Mouse (Mus musculus): ENCODE measurements around the gene Rsph1. TPM values are rescaled to one million over a fixed set of nuclear protein-coding genes. Genes with fewer than 3 reads are reported as not detected.

Gene Rsph1
- polyA plus RNA-seq (2014; fragmentation: Illumina TruSeq; extraction: RNeasy Lipid Tissue Mini Kit (QIAGEN cat#74804); ENCODE audit: low read depth, low replicate concordance), result 1.2 TPM

GRCm38 (mm10) chr17:31276922-31277918 lies at the start of gene Rsph1:
TSS of gene Rsph1 (minus strand) at chr17:31277383.

GRCm38 (mm10) chr17:31286492-31286891 lies 9.3 kb upstream of the Rsph1 start, which contains the start of gene Slc37a1:
TSS of gene Slc37a1 (plus strand) at chr17:31286792.

GRCm38 (mm10) chr17:31207771-31208334 lies 69.3 kb downstream of the Rsph1 start, which contains the start of gene Ubash3a:
TSS of gene Ubash3a (plus strand) at chr17:31207873.

Other genes starting within 250 kb of the Rsph1 start
- gene Abcg1, start 219.7 kb downstream of the Rsph1 start, polyA plus RNA-seq (2014; fragmentation: Illumina TruSeq; extraction: RNeasy Lipid Tissue Mini Kit (QIAGEN cat#74804); ENCODE audit: low read depth, low replicate concordance), result 1.8 TPM
- gene Tff3, start 147.7 kb downstream of the Rsph1 start, polyA plus RNA-seq (2014; fragmentation: Illumina TruSeq; extraction: RNeasy Lipid Tissue Mini Kit (QIAGEN cat#74804); ENCODE audit: low read depth, low replicate concordance), result not detected
- gene Tff2, start 133.1 kb downstream of the Rsph1 start, polyA plus RNA-seq (2014; fragmentation: Illumina TruSeq; extraction: RNeasy Lipid Tissue Mini Kit (QIAGEN cat#74804); ENCODE audit: low read depth, low replicate concordance), result not detected
- not detected for gene Tff1, start 112.1 kb downstream of the Rsph1 start, polyA plus RNA-seq (2014; fragmentation: Illumina TruSeq; extraction: RNeasy Lipid Tissue Mini Kit (QIAGEN cat#74804); ENCODE audit: low read depth, low replicate concordance)
- not detected for gene Tmprss3, start 78.4 kb downstream of the Rsph1 start, polyA plus RNA-seq (2014; fragmentation: Illumina TruSeq; extraction: RNeasy Lipid Tissue Mini Kit (QIAGEN cat#74804); ENCODE audit: low read depth, low replicate concordance)
- gene Ubash3a, start 69.5 kb downstream of the Rsph1 start, polyA plus RNA-seq (2014; fragmentation: Illumina TruSeq; extraction: RNeasy Lipid Tissue Mini Kit (QIAGEN cat#74804); ENCODE audit: low read depth, low replicate concordance), result not detected
- gene Slc37a1, start 9.4 kb upstream of the Rsph1 start, polyA plus RNA-seq (2014; fragmentation: Illumina TruSeq; extraction: RNeasy Lipid Tissue Mini Kit (QIAGEN cat#74804); ENCODE audit: low read depth, low replicate concordance), result 7.5 TPM
- gene Pde9a, start 108.8 kb upstream of the Rsph1 start, polyA plus RNA-seq (2014; fragmentation: Illumina TruSeq; extraction: RNeasy Lipid Tissue Mini Kit (QIAGEN cat#74804); ENCODE audit: low read depth, low replicate concordance), result 7.4 TPM
- gene Wdr4, start 242.6 kb upstream of the Rsph1 start, polyA plus RNA-seq (2014; fragmentation: Illumina TruSeq; extraction: RNeasy Lipid Tissue Mini Kit (QIAGEN cat#74804); ENCODE audit: low read depth, low replicate concordance), result 11.1 TPM
- 1,028 TPM for gene Ndufv3, start 242.7 kb upstream of the Rsph1 start, polyA plus RNA-seq (2014; fragmentation: Illumina TruSeq; extraction: RNeasy Lipid Tissue Mini Kit (QIAGEN cat#74804); ENCODE audit: low read depth, low replicate concordance)